Comparison of ENCODE assay signal across 23 mouse cellular contexts in the genomic region with DNA sequence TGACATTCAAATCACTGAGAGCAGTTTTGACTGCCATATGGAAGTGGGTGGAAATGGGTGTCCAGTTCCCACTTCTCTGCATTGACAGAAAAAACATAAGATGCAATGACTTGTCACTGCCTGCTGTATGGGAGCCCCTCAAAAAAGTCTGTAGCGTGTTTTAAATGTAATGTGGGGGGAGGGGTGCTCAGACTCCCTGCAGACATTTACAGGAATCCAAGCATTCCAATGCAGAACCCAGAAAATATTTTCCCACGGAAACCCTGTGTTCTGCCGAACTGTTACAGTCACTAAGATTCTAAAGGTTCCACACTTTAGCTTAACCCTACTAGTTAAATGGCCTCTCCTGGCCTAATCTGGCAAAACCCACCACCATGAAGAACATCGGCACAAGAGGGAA. TPM values are rescaled to one million over a fixed set of nuclear protein-coding genes. Genes with fewer than 3 reads are reported as not detected.
DNase-seq lines count a peak whose midpoint lies in the region; ATAC-seq and TF ChIP-seq lines count a peak whose summit lies in the region.
"Had no signal": no experiment of that assay in that cellular context is flagged by ENCODE, and none has a peak within 500 bp of the region (broad histone marks: within the 10 kb centered on the region; RNA-seq: fewer than 3 reads in every experiment).

A gene (plus strand): TSS at position 301 of the 400 bp plus-strand sequence.

- 87% methylated on average over 4 of the region's 4 CpGs for WGBS in forebrain, embryonic 11.5 days
- 88% methylated on average over 4 of the region's 4 CpGs for WGBS in forebrain, embryonic 15.5 days
- 77% methylated on average over 4 of the region's 4 CpGs for WGBS in stomach, embryonic 15.5 days

- no peaks in the 10 kb centered on the region for H3K9me3 ChIP-seq in forebrain, embryonic 11.5 days (ENCODE audit: control insufficient read depth, low read length)
- H3K9me3 ChIP-seq in forebrain, embryonic 15.5 days, result no peaks in the 10 kb centered on the region
- H3K9me3 ChIP-seq in stomach, embryonic 15.5 days, result no peaks in the 10 kb centered on the region
- H3K9me3 ChIP-seq: embryonic facial prominence, embryonic 13.5 days; heart, embryonic 13.5 days had no signal

- no peaks in the 10 kb centered on the region for H3K36me3 ChIP-seq in forebrain, embryonic 11.5 days (ENCODE audit: control insufficient read depth, insufficient read depth, low read length)
- no peaks in the 10 kb centered on the region for H3K36me3 ChIP-seq in forebrain, embryonic 15.5 days
- H3K36me3 ChIP-seq in testis, adult 2 months (ENCODE audit: control insufficient read depth, insufficient read depth, low read length), result no peaks in the 10 kb centered on the region
- no peaks in the 10 kb centered on the region for H3K36me3 ChIP-seq in stomach, embryonic 15.5 days
- H3K36me3 ChIP-seq: embryonic facial prominence, embryonic 13.5 days; heart, embryonic 13.5 days; hindbrain, embryonic 12.5 days had no signal

- no peaks in the 10 kb centered on the region for H3K27me3 ChIP-seq in forebrain, embryonic 11.5 days (ENCODE audit: control insufficient read depth, insufficient read depth, low read length)
- no peaks in the 10 kb centered on the region for H3K27me3 ChIP-seq in forebrain, embryonic 15.5 days
- no peaks in the 10 kb centered on the region for H3K27me3 ChIP-seq in testis, adult 2 months (ENCODE audit: control insufficient read depth, insufficient read depth, low read length)
- no peaks in the 10 kb centered on the region for H3K27me3 ChIP-seq in stomach, embryonic 15.5 days (replicated peaks)
- H3K27me3 ChIP-seq: embryonic facial prominence, embryonic 13.5 days; heart, embryonic 13.5 days; hindbrain, embryonic 12.5 days had no signal

- no peak within 1 kb of the TSS for H3K9ac ChIP-seq in forebrain, embryonic 11.5 days (ENCODE audit: low read length)
- H3K9ac ChIP-seq in forebrain, embryonic 15.5 days (replicated peaks), result no peak within 1 kb of the TSS
- H3K9ac ChIP-seq in stomach, embryonic 15.5 days, result no peak within 1 kb of the TSS
- H3K9ac ChIP-seq: embryonic facial prominence, embryonic 13.5 days; heart, embryonic 13.5 days; hindbrain, embryonic 12.5 days had no signal

- no peak for ATAC-seq in forebrain, embryonic 11.5 days (replicated peaks; ENCODE audit: low FRiP score)
- ATAC-seq in forebrain, embryonic 15.5 days (replicated peaks), result no peak
- no peak for ATAC-seq in stomach, embryonic 15.5 days (ENCODE audit: insufficient read depth, low FRiP score, low read depth)
- ATAC-seq: forebrain, embryonic 14.5 days; hindbrain, embryonic 16.5 days had no signal

- TF ChIP-seq CTCF in testis, adult 2 months (IDR thresholded peaks at IDR 0.05; ENCODE audit: control insufficient read depth, insufficient read depth, insufficient replicate concordance, low read depth, low read length), result no peak

- H3K4me2 ChIP-seq in forebrain, embryonic 11.5 days (ENCODE audit: low read depth, low read length, severe bottlenecking), result no peak within 1 kb of the TSS
- H3K4me2 ChIP-seq in forebrain, embryonic 15.5 days (replicated peaks), result no peak within 1 kb of the TSS
- H3K4me2 ChIP-seq in stomach, embryonic 15.5 days, result no peak within 1 kb of the TSS
- H3K4me2 ChIP-seq: embryonic facial prominence, embryonic 13.5 days; heart, embryonic 13.5 days; hindbrain, embryonic 12.5 days had no signal

- H3K4me1 ChIP-seq in forebrain, embryonic 11.5 days (replicated peaks; ENCODE audit: control insufficient read depth, insufficient read depth, low read length), result no peaks in the 10 kb centered on the region
- H3K4me1 ChIP-seq in forebrain, embryonic 15.5 days, result no peaks in the 10 kb centered on the region
- H3K4me1 ChIP-seq in testis, adult 2 months (ENCODE audit: control insufficient read depth, insufficient read depth, low read length), result no peaks in the 10 kb centered on the region
- no peaks in the 10 kb centered on the region for H3K4me1 ChIP-seq in stomach, embryonic 15.5 days
- H3K4me1 ChIP-seq: embryonic facial prominence, embryonic 13.5 days; heart, embryonic 13.5 days; hindbrain, embryonic 12.5 days had no signal

- TF ChIP-seq POLR2A in testis, adult 2 months (IDR thresholded peaks at IDR 0.05; ENCODE audit: control insufficient read depth, low read depth, low read length), result no peak

- DNase-seq in forebrain, embryonic 11.5 days (ENCODE audit: low spot score), result peak; percentile 24
- DNase-seq in testis, postnatal 14 days (ENCODE audit: low spot score), result no peak
- DNase-seq in lung, postnatal 4 days, result no peak
- DNase-seq in gastrocnemius, adult 18-20 months (ENCODE audit: low spot score), result no peak
- DNase-seq: adrenal gland, postnatal 10 days; cerebellum, adult 11-12 months; cerebellum, adult 9-10 months; cerebellum, postnatal 25 days; gastrocnemius, adult 2 months; gastrocnemius, postnatal 25 days; heart, postnatal 36 days had no signal

- no peak within 1 kb of the TSS for H3K4me3 ChIP-seq in forebrain, embryonic 11.5 days (ENCODE audit: low read depth, low read length)
- no peak within 1 kb of the TSS for H3K4me3 ChIP-seq in forebrain, embryonic 15.5 days
- peak within 1 kb of the TSS; percentile 65 for H3K4me3 ChIP-seq in testis, adult 2 months (ENCODE audit: control insufficient read depth, low read depth, low read length)
- H3K4me3 ChIP-seq in stomach, embryonic 15.5 days (replicated peaks), result no peak within 1 kb of the TSS
- H3K4me3 ChIP-seq: embryonic facial prominence, embryonic 13.5 days; gastrocnemius, adult 2 months; heart, embryonic 13.5 days; hindbrain, embryonic 12.5 days had no signal

- H3K27ac ChIP-seq in forebrain, embryonic 11.5 days (ENCODE audit: low read depth, low read length), result no peak within 1 kb of the TSS
- H3K27ac ChIP-seq in forebrain, embryonic 15.5 days (replicated peaks), result no peak within 1 kb of the TSS
- no peak within 1 kb of the TSS for H3K27ac ChIP-seq in testis, adult 2 months (ENCODE audit: control insufficient read depth, insufficient read depth, low read depth, low read length)
- no peak within 1 kb of the TSS for H3K27ac ChIP-seq in stomach, embryonic 15.5 days
- H3K27ac ChIP-seq: embryonic facial prominence, embryonic 13.5 days; gastrocnemius, adult 2 months; heart, embryonic 13.5 days; hindbrain, embryonic 12.5 days had no signal

RNA-seq across cellular contexts. Expression of the gene that starts here (rescaled TPM):
- polyA plus RNA-seq in forebrain, embryonic 11.5 days (2014; fragmentation: Nextera tagmentation; extraction: Ambion mirVana), result 0.24 and 0.33 TPM in 2 replicates
- not detected in 2 replicates for polyA plus RNA-seq in forebrain, embryonic 15.5 days (2015; fragmentation: Nextera tagmentation; extraction: Ambion mirVana)
- polyA plus RNA-seq in testis, adult 2 months (2012; rRNA removed), result 63.8 and 70.3 TPM in 2 replicates
- 12.0 and 13.1 TPM in 2 replicates for polyA plus RNA-seq in stomach, embryonic 15.5 days (2015; fragmentation: Nextera tagmentation; extraction: Ambion mirVana)
- total RNA-seq in gastrocnemius, adult 18-20 months (2021), result not detected
- total RNA-seq: adrenal gland, postnatal 10 days; gastrocnemius, adult 2 months; gastrocnemius, postnatal 25 days; heart, postnatal 36 days had no signal
- polyA plus RNA-seq: C2C12; cortical plate, adult 2 months; forebrain, embryonic 14.5 days; frontal cortex, adult 2 months; heart, postnatal 0 days had no signal

Comparison
In these comparisons a context has a peak if more than half of its experiments do, and no peak if none do; other contexts are left out.
1. Peak in DNase-seq in forebrain, embryonic 11.5 days; RNA of the gene not detected or under 1 TPM.